Mouse (Mus musculus) CD8-positive naive resting alpha-beta T cell, adult 2 months (primary cell): Measurements from ENCODE around the gene Cog3.
A peak's percentile ranks its signal among the peaks of the same experiment; 100 is the strongest.

Source experiments
- DNase-seq, 2 experiments: peaks; one replicate each; pipeline ENCODE4 v3.0.0; 2022; ENCODE audit warnings: low read depth in 2 of 2, low spot score in 2 of 2

Gene Cog3

DNA sequence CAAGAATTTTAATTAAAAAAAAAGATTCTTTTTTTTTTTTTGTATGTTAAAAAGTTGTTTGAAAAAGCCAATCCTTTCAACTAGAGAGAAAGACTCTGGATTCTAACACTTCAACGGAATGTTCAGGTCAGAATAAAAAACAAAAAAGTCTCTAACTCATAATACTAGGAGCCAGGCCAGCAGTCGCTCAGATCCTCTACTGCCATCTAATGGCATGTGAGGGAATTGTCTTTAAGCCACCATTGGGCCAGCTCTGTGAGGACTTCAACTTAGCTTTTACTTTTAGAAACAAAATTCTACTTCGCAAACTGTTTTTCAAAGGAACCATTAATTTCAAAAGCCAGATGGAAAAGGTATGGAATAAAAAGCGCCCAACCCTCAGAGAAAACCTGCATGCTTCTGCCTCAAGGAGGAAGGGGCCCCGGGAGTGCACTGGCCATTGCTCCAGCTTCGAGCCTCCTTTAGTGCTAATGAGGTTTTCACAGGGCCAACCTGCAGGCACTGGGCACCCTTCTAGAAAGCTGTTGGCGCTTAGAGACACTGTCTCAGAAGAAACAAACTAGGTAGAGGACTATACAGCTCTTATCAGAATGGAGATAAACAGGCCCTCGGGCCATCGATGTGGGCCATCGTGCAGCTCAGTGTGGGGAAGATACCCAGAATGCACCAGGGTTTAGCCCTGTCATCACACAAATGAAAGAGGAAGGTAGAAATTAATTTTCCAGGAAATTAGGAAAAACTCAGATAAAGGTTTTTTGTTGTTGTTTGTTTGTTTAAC lies 6.9 kb upstream of the Cog3 start:
- DNase-seq = peak; percentile 25 to 55

DNA sequence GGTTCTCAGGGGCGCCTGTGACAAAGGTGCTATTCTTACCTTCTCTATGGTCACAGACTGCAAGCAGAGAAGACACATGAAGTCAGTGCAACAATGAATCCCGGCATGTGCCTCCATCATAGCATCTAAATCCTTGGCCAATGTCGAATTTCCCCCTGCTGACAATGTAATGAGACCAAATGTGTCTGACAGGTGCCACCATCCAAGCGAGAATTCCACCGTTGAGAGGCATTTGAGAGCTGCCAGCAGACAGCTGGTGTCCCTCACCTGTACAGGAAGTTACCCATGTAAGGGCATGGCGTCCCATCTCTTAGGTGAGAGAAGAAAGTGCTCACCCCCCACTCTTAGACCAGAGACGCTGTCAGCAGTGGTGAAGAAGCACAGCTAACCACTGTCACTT lies 4.1 kb upstream of the Cog3 start:
- no peak for DNase-seq

DNA sequence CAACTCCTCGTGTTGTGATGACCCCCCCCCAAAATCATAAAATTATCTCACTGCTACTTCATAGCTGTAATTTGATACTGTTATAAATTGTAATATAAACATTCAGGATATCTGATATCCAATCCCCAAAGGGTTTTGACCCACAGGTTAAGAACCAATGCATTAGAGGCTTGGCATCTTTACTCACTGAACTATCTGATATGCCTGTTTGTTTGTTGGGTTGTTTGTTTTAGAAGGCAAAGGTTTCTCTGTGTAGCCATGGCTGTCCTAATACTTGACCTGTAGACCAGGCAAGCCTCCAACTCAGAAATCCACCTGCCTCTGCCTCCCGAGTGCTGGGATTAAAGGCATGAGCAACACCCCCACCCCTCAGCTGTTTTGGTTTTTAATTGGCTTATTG lies 3.5 kb upstream of the Cog3 start:
- DNase-seq = no peak

DNA sequence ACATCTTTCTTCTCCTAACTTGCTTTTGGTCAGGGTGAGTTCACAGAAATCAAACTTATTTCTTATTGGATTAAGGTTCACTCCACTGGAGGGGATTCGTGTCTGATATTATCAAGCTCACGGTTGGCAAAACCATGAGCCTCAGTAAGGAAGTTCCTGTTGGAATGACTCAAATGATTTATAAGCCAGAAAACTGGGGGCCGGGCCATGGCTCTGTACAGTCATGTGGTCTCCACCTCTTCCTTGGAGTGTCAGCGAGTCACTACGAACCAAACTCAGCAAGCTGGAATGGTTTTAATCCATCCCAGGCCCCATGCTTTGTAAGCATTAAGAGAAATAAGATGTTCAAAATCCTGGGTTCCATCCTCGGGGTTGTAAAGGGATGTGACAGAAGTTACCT lies 2.7 kb upstream of the Cog3 start:
- DNase-seq = no peak

DNA sequence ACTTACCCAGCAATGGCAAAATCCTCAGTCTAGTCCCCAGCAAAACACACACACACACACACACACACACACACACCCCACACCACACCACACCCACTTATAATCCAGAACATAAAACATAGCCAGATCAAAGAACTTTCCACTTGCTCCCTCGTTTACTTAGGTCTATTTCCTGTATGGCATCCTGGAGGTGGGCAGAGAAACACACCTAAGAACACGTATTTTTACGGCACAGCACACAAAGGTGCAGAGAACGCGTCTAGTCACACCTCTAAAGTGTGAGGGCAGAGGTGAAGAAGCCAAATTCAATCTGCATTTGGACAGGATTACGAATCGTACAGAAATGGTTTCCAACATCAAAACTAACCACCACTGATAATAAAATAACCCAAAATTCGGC lies 1.1 kb downstream of the Cog3 start:
- DNase-seq = no peak

DNA sequence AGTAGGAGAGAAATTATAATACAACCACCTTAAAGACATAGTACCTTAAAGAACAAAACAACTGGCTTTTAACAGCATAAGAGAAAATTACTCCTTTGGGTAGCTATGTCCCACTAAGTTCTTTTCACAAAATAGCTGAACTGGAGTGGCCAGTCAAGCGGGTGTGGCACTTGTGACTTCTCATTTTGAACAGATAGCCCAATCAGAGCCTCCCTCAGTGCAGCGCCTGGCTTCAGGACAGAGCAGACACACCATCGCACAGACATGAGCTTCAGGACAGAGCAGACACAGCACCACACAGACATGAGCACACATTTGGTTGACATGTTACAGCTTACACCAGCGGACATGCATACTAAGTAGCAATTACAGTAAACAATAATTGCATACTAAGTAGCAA lies 3.3 kb downstream of the Cog3 start:
- DNase-seq = no peak

DNA sequence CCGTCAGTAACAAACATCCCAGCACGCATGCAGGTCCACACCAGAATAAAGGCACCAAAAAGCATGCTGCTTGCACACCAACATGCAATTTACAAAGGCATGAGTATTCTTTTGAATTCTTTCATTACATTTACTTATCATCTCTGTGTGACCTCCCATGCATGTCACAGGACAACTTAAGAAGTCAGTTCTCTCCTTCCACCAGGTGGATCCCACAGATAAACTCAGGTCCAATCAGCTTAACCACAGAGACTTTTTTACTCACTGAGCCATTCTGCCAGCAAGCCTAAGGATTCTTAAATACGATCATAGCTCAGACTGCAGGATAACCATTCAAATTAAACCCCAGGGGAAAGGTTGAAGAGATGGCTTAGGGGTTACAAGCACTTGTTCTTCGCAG lies 5.2 kb downstream of the Cog3 start:
- no peak for DNase-seq

DNA sequence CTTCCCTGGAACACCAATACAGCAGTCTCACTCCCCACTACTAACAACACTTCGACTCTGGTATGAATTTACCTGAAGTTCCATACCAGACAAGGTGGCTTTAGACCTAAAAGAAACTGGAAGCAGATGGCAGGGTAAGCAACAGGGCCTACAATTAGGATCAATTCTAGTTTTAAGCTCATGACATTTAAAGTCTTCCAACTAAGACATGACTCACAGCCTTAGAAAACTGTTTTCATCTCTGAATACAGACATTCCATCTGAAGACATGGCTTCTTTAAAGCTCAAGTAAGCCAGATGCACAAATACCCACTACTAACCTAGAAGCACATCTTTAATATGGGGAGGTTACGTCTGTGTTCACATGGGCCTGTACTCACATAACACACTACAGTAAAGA lies 6.4 kb downstream of the Cog3 start:
- no peak for DNase-seq

DNA sequence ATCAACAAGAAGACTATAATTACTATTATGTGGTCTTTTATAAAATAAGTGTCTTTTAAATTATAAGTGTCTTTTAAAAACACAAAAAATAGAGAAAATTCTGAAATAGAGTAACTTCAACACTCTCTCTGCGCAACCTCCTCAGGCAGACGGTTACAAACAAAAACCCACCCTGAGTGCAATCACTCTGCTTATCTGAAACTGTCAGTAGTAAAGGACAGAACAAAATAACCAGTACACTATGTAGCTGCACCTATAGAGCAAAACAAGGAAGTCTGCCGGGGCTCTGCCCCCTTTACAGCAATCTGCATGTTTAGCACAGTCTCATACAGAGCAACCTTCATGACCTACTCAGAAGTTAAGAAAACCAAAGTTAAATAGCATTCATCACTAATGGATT lies 12.4 kb downstream of the Cog3 start:
- no peak for DNase-seq

DNA sequence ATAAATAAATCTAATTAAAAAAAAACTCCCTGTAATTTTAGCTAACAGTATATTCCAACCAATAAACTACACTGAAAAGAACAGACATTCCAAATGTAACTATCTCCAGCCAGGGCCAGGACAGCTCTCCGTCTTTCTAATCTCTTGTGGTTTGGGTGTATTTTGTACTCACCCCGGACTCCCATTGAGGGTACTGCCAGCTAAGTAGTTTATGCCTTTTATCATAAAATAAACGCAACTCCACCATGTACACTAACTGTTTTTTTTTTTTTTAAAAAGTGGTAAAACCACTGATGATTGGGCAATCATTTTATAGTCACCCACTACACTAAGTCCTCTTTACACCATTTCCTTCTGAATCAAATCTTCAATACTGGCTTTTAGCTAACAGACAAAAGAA lies 18.7 kb downstream of the Cog3 start:
- DNase-seq = no peak

DNA sequence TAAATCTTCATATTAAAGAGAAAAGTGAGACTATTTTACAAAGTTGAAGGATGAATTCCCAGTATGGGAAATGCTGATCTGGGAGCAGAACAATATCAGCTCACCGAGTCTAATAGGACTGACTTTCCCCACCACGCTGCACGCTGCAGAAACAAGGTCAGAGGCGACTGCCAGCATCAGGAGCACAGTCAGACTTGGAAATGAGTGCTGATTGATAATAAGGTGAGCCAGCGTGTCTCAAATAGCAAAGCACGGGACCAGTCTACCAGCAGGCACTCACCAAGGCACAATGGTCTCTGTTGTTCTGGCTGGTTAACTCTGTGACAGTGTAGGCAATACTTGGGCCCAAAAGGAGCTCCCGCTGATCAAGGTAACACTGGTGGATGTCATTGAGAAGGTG lies 21.7 kb downstream of the Cog3 start:
- DNase-seq = no peak

DNA sequence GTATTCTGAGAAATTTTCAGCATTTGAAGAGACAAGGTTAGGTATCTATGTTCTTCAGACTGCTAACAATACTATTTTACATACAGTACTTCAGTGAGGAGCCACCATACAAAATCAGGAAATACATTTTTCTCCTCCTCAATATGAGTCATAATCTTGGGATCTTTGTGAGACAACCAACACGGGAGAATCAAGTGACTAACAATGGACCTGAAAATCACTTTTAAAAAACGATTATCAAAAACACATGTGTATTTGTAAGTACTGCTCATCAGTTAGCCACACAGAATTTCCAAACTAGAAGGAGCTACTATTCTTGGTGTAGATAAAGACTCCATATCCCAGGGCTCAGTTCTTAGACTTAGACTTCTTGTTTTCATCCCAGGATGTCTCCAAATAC lies 23.0 kb downstream of the Cog3 start:
- no peak for DNase-seq

DNA sequence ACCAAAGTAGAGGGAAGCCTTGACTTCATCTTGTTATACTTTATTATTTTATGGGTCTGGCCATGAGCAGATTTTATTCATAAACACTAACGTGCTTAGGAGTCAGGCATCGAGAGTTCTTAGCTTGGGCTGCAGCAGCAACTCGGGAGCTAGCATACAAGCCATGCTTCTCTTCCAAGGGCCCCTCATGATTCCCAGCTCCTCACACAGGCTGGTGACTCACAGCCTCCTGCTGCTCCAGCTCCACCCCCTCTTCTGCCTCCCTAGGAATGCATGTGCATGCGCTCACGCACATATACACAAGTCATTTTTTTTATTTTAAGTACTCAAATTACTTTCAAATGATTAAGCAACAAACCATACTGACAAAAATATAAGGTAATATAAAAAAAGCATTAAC lies 26.2 kb downstream of the Cog3 start:
- DNase-seq = no peak

DNA sequence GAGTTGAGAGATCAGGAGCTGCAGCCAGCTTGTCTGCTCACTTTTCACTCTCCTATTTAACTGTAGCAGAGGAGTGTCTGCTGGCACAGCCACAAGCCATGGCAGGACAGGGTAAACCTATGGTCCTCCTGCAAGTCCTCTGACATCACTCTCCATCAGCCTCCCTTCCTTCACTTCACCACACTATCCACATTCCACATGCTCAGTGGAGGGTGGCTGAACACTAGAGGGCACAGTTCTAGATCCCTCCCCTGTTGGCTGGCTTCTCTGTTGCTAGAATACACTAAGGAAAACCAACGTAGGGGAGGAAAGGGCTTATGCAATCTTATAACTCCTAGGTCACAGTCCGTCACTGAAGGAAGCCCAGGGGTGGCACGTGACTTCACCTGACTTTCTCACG lies 27.3 kb downstream of the Cog3 start:
- DNase-seq = no peak

DNA sequence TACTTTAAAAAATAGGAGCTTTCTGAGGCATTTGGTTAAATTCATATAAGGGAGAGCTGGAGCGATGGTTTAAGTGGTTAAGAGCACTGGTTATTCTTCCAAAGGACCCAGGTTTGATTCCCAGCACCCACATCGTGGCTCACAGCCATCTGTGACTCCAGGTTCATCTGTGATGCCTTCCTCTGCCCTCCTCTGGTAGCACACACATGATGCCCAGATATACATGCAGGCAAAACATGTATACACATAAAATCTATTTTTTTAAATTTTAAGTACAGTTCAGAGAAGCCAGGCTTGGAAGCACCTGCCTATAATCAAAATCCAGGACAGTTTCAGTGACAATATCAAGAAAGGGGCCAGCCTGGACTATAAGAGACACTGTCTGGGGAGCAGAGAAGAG lies 31.5 kb downstream of the Cog3 start:
- no peak for DNase-seq

DNA sequence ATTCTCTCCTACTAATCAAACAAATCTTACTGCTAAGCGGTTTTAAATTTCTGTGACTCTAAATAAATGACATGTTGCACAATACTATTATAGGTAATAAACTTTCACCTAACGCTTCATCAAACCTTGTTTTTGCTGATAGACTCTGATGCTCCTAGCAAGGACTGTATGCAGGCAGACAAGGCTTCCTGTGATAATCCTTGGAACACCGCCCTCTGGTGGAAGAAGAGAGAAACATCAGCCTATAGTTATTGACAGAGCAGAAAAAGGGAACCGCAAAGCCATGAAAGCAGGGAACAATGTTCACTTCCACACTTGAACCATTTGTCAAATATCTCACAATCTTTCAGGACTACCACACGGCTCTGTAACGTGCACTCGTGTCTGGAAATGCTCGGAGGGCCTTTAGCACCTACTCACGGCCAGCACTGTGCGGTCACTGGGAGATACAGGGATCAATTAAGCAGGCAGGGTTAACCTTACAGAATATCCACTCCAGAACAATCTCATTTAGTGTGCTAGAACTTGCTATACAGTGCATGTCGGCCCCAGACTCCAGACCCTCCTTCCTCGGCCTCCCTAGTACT lies 32.2 kb downstream of the Cog3 start:
- DNase-seq = peak; percentile 44 to 60

DNA sequence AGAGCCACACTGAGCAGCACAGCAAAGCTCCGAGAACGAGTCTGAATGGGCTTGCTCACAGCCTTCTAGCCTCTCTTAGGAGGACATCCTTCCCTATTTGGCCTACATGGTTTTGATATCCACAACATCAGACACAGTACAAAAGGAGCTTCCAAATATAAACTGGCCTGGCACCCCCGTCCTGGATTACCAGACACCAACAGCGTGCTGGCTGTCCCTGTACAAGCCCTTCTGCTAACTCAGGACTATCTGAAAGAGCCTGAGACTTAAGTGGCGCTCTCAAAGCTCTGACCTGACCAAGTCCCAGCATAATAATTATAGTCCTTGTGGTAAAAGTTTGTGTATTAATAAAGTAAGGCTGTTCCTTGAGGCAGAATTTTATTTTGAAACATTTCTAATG lies 34.2 kb downstream of the Cog3 start:
- no peak for DNase-seq

DNA sequence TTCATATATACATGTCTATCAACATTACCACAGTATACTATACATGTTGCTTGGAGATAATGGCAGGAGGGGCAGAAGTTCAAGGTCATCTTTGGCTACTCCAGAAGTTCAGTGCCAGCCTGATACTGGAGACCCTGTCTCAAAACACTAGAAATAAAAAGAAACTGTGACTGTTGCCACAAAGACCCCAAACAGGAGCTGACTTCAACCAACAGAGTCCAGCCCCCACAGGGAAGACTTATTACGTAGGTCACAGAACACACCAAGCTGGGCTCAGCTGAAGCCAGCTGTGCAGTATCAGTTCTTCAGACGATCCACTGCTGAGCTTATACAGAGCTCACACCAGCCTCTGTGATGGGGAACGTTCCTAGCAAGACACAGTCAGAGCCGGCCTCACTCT lies 37.9 kb downstream of the Cog3 start:
- DNase-seq = no peak

DNA sequence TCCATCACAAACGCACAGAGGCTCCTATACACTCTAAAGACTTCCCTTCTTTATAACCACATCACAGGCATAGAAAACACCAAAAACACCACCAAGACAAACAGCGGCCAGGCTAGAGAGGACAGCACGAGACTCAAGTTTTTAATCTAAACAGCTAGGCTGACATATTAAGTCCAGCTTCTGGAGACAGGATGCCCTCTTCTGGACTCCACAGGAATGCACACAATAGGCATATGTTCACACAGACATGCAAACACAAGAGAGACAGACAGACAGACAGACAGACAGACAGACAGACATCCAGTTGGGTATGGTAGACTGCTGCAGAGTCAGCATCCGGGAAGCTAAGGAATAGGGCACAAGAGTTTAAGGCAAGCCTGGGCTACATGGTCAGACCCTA lies 40.7 kb downstream of the Cog3 start:
- no peak for DNase-seq

DNA sequence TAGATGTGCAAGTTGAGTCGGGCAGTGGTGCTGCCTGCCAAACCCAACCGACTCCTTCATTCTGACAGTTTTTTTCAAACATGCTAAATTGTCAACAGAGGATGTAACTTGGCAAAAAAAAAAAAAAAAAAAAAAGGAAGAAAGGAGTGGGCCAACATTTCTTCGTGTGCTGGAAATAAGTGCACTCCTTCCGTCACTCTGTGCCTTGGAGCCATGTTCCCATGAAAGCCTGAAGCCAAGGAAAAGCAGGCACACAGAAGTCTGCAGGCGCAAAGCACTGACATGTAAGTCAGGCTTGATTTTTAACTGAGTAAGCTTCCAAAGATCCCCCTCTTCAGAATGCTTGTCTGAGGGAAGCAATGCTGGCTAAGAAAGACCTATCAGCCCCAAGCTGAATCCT lies 41.6 kb downstream of the Cog3 start:
- DNase-seq = no peak

DNA sequence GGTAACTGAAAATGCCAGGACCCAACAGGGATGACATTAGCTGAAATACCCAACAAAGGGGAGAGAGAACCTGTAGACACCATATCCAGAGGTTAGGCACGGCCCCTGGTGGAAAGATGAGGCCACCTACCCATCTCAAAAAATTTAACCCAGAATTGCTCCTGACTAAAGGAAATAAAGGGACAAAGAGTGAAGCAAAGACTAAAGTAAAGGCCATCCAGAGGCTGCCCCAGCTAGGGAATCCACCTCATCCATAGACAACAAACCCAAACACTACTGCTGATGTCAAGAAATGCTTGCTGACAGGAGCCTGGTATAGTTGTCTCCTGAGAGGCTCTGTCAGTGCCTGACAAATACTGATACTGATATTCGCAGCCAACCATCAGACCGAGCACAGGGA lies 42.6 kb downstream of the Cog3 start:
- no peak for DNase-seq

DNA sequence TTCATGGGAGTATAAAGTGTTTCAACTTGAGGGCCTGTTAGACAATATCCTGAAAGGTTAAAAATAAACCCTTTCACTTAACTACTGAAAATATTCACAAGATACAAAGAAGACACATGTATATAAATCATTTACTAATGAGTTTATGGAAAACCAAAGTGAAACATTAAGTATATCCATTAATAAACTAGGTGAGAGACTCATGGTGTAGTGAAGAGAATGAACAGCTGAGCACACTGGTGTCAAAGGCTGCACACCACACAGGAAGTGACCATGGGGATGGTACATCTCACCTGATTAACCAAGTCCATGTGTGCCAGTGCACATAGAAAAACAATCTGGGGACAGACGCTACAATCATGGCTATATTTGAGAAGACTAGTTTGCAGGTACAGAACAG lies 45.3 kb downstream of the Cog3 start:
- DNase-seq = no peak

DNA sequence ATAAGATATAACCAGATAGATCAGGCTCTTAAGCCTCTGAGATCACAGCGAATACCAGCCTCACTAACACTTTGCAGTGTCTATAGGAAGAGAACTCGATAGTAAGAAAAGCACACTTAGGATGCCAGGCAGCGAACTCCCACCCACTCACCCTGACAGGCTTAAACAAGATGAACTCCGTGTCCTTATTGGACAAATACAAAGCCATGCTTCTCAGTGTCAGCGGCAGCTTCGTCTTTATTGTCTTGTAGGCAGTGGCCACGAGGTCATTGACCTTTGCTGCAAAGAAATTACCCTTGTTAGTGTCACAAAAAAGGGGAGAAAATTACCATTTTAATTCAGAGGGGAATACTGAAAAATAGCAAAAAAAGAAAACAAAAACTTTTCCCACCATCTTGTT lies 46.5 kb downstream of the Cog3 start:
- no peak for DNase-seq
